Mouse (Mus musculus) lung, embryonic 14.5 days (tissue): ENCODE data around the gene Zfp697. TPM values are rescaled to one million over a fixed set of nuclear protein-coding genes. Genes with fewer than 3 reads are reported as not detected.
"Not testable (repeated sequence)": the region's sequence is repeated elsewhere in the genome, so short reads cannot be mapped to it uniquely, and the experiment has no call there.

ENCODE experiments used
- ATAC-seq: fragments of 200-750 bp; cut with Nextera tagmentation; 2 replicates; pipeline ENCODE4 v1.8.0; 2017; ENCODE audit warnings: mild to moderate bottlenecking, moderate TSS enrichment, moderate library complexity; ENCODE audit not compliant: insufficient read depth
- DNase-seq: peaks from one replicate; pipeline ENCODE4 v3.0.0-alpha.2; 2015
- H3K27ac ChIP-seq: fragments of 300-500 bp; sonication (generic); 2 replicates; pipeline ENCODE4 v1.5.1; 2014; ENCODE audit warnings: low read depth, mild to moderate bottlenecking, moderate library complexity
- H3K27me3 ChIP-seq: fragments of 300-500 bp; sonication (generic); 2 replicates; pipeline ENCODE4 v1.6.1; 2014; ENCODE audit warnings: low read length, control low read depth; ENCODE audit not compliant: insufficient read depth
- H3K36me3 ChIP-seq: fragments of 300-500 bp; sonication (generic); 2 replicates; pipeline ENCODE4 v1.6.1; 2014; ENCODE audit warnings: control low read depth; ENCODE audit not compliant: insufficient read depth
- H3K4me1 ChIP-seq: fragments of 300-500 bp; sonication (generic); 2 replicates; pipeline ENCODE4 v1.6.1; 2014; ENCODE audit warnings: antibody characterized with exemption, control low read depth; ENCODE audit not compliant: insufficient read depth
- H3K4me2 ChIP-seq: fragments of 300-500 bp; sonication (generic); 2 replicates; pipeline ENCODE4 v1.6.1; 2014; ENCODE audit warnings: mild to moderate bottlenecking
- H3K4me3 ChIP-seq: fragments of 300-500 bp; sonication (generic); 2 replicates; pipeline ENCODE4 v1.5.1; 2014; ENCODE audit warnings: low read depth, low read length
- H3K9ac ChIP-seq: fragments of 300-500 bp; sonication (generic); 2 replicates; pipeline ENCODE4 v1.6.1; 2014
- H3K9me3 ChIP-seq: fragments of 300-500 bp; sonication (generic); 2 replicates; pipeline ENCODE4 v1.6.1; 2016; ENCODE audit warnings: low read depth, low read length, control low read depth
- CTCF ChIP-seq: IDR thresholded peaks from 2 replicates; pipeline ENCODE4 v1.5.1; 2016; ENCODE audit warnings: antibody characterized with exemption, low read depth
- WGBS: fragments of 180-500 bp; shearing (Covaris S2); extraction: QIAGEN DNeasy Blood & Tissue Kit; methylation state at CpG from one replicate; pipeline ENCODE4 v1.1.7; 2014; 5-methylcytosine and 5-hydroxymethylcytosine counted together
- polyA plus RNA-seq: library from polyadenylated mRNA; unstranded; fragments of >200 nt; fragmentation: Nextera tagmentation; extraction: Ambion mirVana; gene quantifications from 2 replicates; pipeline ENCODE4 v1.2.1, GENCODE M21; 2014

Zfp697 gene
- polyA plus RNA-seq, 1 experiment from 2014 or later: 9.1 TPM

- H3K4me2 ChIP-seq: no peak overlapping the region
- no peaks in the 10 kb centered on the region for H3K4me1 ChIP-seq
- ATAC-seq: no peak
Measured at GRCm38 (mm10) chr3:98613963-98614362, 231.7 kb downstream of the Zfp697 start.

GRCm38 (mm10) chr3:98614406-98614927 is 232.2 kb downstream of the Zfp697 start:
- not testable (repeated sequence) for H3K27ac ChIP-seq, ATAC-seq, H3K9ac ChIP-seq, DNase-seq, H3K27me3 ChIP-seq, H3K4me2 ChIP-seq, H3K36me3 ChIP-seq, H3K4me1 ChIP-seq, H3K9me3 ChIP-seq, H3K4me3 ChIP-seq
- 56% methylated on average over 2 of the region's 2 CpGs for WGBS

More at GRCm38 (mm10) chr3:98613963-98614362, 231.7 kb downstream of the Zfp697 start:
- H3K36me3 ChIP-seq: no peaks in the 10 kb centered on the region
- no peaks in the 10 kb centered on the region for H3K9me3 ChIP-seq
- no peak overlapping the region for H3K9ac ChIP-seq
- no peak for DNase-seq
- TF ChIP-seq CTCF: no peak
- no peak overlapping the region for H3K4me3 ChIP-seq
- no peaks in the 10 kb centered on the region for H3K27me3 ChIP-seq
- no peak overlapping the region for H3K27ac ChIP-seq

- H3K4me2 ChIP-seq, H3K27me3 ChIP-seq, H3K36me3 ChIP-seq, H3K4me3 ChIP-seq, H3K9ac ChIP-seq, H3K9me3 ChIP-seq, H3K27ac ChIP-seq, H3K4me1 ChIP-seq, ATAC-seq, DNase-seq: not testable (repeated sequence)
- 17% methylated on average over 2 of the region's 2 CpGs for WGBS
Measured at GRCm38 (mm10) chr3:98616244-98616643, 234.0 kb downstream of the Zfp697 start.

DNA sequence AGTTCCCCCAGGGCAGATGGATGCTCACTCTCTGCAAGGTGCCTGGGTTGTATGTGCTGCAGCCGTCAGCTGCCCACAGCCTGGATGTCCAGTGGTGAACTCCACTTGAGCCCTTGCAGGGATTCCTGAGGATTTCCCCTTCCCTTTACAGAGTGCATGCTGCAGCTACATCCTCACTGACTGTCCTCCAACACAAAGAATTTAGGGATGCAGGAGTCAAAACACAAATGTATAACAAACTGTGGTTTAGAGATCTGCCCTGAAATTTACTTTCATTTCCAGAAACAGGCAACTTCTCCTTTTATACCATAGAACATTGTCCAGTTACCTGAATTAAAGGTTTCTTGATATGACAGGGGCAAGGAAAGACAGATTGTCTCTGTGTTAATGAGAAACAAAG is 234.5 kb downstream of the Zfp697 start:
- not testable (repeated sequence) for H3K4me1 ChIP-seq, H3K36me3 ChIP-seq, H3K9ac ChIP-seq, H3K4me2 ChIP-seq, ATAC-seq, H3K27ac ChIP-seq, H3K4me3 ChIP-seq, DNase-seq, H3K27me3 ChIP-seq, H3K9me3 ChIP-seq
- WGBS: 56% methylated on average over 1 of the region's 1 CpGs

GRCm38 (mm10) chr3:98629633-98630032 is 247.4 kb downstream of the Zfp697 start:
- Histone ChIP-seq H3K4me1 (no peaks in the 10 kb centered on the region), H3K36me3 (no peaks in the 10 kb centered on the region), H3K9me3 (no peaks in the 10 kb centered on the region), H3K4me2 (no peak overlapping the region), H3K9ac (no peak overlapping the region), H3K27me3 (no peaks in the 10 kb centered on the region), H3K27ac (no peak overlapping the region), H3K4me3 (no peak overlapping the region)
- DNase-seq (no peak), ATAC-seq (no peak)
- WGBS: 81% methylated on average over 3 of the region's 3 CpGs
- TF ChIP-seq CTCF: no peak

GRCm38 (mm10) chr3:98630152-98630551 is 247.9 kb downstream of the Zfp697 start, which contains the start of gene Hsd3b5:
TSS of gene Hsd3b5 (minus strand) at chr3:98630252.
- H3K27ac ChIP-seq: no peak within 1 kb of the TSS
- H3K4me1 ChIP-seq: no peaks in the 10 kb centered on the region
- H3K9me3 ChIP-seq: no peaks in the 10 kb centered on the region
- H3K9ac ChIP-seq: no peak within 1 kb of the TSS
- no peak within 1 kb of the TSS for H3K4me3 ChIP-seq
- H3K36me3 ChIP-seq: no peaks in the 10 kb centered on the region
- no peaks in the 10 kb centered on the region for H3K27me3 ChIP-seq
- no peak within 1 kb of the TSS for H3K4me2 ChIP-seq
- no peak for TF ChIP-seq CTCF
- ATAC-seq (no peak), DNase-seq (no peak)

DNA sequence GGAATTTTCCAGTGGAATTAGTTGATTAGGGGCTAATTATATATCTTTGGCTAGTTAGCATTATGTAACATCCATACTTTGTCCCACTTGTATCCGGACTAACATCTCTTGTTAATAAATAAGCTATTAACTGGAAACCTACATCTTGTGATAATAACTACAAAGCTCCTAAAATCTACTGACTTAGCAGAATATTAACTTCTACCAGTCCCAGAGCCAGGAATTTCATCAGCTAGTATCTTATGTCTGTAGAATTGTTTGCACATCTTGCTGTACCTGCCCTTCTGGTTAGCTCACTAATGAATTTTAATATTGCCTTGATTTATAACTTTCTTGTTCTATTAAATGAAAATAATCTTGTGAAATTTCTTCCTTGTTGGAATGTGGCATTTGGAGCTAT is 252.9 kb downstream of the Zfp697 start:
- 76% methylated on average over 1 of the region's 1 CpGs for WGBS

DNA sequence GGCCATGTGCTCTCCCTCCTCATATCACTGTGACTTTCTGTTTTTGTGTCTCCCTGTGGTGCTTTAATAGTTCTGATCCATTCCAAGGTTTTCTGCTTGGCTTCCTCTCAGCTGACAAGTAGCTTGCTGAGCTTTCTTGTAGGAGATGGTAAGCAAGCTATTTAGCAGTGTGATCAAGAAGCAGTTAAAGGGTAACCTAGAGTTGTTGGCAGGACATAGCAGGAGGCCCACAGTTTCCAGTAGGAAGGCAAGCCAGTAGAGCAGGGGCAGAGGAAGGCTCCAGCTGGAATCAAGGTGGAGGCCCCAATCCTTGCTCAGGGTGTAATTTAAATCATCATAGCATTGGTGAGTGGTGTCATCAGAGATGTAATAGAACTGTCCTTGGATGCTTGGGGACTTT is 298.5 kb downstream of the Zfp697 start:
- H3K4me2 ChIP-seq: no peak overlapping the region
- H3K9me3 ChIP-seq: no peaks in the 10 kb centered on the region
- H3K36me3 ChIP-seq: no peaks in the 10 kb centered on the region
- no peak overlapping the region for H3K9ac ChIP-seq
- ATAC-seq: no peak
- no peaks in the 10 kb centered on the region for H3K27me3 ChIP-seq
- no peak overlapping the region for H3K4me3 ChIP-seq
- DNase-seq: no peak
- H3K27ac ChIP-seq: no peak overlapping the region
- no peaks in the 10 kb centered on the region for H3K4me1 ChIP-seq
- no peak for TF ChIP-seq CTCF

More for the DNA sequence above, 252.9 kb downstream of the Zfp697 start:
- Histone ChIP-seq H3K36me3 (no peaks in the 10 kb centered on the region), H3K27me3 (no peaks in the 10 kb centered on the region), H3K27ac (no peak overlapping the region), H3K4me3 (no peak overlapping the region), H3K4me2 (no peak overlapping the region), H3K9ac (no peak overlapping the region), H3K4me1 (no peaks in the 10 kb centered on the region), H3K9me3 (no peaks in the 10 kb centered on the region)
- DNase-seq (no peak), ATAC-seq (no peak)
- no peak for TF ChIP-seq CTCF
